Mouse (Mus musculus) cerebellum, adult 9-11 months (tissue): ENCODE results near the gene Ube2m.

ENCODE experiments used
- DNase-seq: peaks from one replicate; pipeline ENCODE4 v3.0.0; 2022

Ube2m gene

DNA sequence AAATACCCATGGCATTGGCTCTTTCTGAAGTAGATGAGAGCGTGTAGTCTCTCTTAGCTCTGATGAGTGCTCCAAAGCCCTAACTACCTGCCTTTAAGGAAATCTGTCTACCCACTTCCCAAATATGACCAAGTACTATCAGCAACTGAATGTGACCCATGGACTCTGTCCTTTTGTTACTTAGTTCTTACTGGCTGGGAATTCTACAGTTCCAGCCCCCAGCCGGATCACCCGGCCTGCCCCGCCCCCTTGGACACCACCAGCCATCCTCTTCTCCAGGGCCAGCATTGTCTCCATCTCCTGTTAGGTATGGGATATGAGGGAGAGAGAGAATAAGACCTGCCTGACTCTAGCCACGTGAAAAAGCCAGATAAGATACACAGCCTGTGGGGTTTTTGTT is 40.0 kb downstream of the Ube2m start, which contains the start of gene Slc27a5:
Gene Slc27a5, minus strand, starts transcription at position 140 of the 400 bp plus-strand sequence.
- DNase-seq = no peak

DNA sequence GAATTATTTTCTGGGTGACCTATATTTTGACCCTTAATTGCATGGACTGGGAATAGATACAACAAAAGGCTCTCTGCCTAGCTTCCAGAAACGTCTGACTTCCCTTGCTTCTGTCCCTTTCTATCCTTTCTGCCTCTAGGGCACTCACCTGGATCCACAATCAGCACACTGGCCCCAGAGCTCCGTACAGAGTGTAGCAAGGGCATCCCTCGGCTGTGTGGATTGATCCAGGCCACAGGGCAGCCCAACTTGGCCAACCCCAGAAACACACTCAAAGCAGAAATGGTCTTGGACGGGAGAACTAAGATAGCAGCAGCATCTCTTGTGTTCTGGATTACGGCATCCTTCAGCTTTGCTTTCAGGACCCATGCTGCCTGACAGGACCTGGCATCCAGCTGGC is 40.8 kb downstream of the Ube2m start:
- DNase-seq = no peak

DNA sequence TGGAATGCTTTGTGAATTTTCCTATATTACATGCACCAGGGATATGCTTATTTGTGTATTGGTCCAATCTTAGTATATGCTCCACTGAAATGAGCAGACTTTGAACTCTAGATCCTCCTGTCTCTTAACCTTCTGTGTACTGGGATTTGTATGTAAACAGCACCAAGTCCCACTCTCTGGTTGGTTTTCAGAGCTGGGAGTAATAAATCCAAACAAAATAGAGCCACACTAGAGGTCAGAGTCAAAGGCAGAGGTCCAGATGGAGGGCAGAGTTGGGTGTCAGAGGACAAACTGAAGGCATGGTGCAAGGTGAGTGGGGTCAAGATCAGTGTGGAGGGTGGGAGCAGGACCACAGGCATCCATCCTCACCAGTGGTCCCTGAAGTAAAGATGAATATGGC is 42.2 kb downstream of the Ube2m start:
- DNase-seq = no peak

DNA sequence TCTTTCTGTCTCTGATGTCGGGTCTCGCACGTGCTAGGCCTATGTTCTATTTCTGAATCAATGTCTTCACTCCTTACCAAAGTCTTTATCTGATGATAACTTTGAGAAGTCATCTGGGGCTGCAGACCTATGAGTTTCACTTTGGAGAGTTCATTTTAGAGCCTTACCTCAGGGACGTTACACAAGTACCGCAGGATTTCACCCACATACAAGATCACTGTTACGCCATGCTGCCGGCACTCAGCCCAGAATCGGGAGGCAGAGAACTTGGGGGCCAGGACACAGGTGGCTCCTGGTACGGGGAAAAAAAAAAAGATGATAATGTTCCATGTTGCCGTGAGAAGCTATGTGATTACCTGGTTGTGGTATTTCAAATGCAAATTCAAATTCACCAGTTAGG is 44.9 kb downstream of the Ube2m start:
- no peak for DNase-seq

DNA sequence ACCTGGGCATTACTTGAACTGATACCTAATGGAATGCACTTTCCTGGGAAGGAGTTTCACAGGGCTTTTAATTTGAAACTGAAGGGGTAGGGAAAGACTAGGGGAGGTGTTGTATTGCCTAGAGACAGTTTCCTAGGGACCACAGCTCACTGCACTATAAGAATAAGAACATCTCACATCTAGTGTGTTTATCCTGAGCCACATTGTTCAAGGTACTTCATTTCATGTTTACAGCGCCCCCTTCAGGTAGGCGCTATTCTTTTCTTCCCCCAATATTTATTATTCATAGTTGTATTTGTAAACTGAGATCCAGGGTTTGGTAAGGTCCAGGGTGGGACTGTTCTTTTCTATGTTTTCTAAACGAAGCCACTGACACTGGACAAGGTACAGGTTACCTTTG is 45.9 kb downstream of the Ube2m start:
- no peak for DNase-seq

DNA sequence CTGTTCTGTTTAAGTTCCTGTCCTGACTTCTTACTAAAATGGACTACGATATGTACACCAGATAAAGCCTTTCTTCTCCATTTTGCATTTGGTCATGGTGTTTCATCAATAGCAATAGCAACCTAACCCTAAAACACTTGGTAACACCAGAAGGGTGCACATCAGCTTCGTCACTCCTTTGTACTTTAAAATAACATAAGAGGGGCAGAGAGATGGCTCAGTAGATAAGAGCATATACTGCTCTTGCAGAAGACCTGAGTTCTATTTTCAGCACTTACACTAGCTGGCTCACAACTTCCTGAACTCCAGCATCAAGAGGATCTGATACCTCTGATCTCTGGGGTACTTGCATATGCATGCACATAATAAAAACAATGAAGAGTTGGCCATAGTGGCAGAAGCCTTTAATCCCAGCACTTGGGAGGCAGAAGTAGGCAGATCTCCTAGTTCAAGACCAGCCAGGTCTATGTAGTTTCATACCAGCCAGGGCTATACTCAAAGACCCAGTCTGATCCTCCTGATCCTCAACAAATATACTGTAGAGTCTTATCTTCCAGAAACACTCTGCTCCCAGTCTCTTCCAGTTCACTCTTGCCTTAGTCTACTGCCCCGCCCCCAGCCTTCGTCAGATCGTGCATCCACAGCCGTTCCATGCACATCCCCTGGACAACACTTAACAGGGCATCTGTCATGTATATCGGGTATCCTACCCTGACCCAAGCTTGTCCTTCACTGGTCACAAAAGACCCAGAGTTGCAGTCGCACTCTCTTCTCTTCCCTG is 50.5 kb downstream of the Ube2m start:
- DNase-seq = no peak

DNA sequence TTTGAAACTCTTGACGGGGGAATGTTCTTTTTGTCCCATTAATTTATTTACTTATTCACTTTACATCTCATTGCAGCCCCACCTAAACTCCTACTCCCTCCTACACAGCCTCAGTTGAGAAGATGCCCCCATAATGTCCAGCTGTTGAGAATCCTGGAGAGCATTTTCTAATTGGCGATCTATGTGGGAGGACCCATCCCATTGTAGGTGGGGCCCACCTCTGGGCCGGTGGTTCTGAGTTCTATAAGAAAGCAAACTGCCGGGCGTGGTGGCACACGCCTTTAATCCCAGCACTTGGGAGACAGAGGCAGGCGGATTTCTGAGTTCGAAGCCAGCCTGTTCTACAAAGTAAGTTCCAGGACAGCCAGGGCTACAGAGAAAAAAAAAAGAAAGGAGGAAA is 51.2 kb downstream of the Ube2m start:
- DNase-seq = no peak

DNA sequence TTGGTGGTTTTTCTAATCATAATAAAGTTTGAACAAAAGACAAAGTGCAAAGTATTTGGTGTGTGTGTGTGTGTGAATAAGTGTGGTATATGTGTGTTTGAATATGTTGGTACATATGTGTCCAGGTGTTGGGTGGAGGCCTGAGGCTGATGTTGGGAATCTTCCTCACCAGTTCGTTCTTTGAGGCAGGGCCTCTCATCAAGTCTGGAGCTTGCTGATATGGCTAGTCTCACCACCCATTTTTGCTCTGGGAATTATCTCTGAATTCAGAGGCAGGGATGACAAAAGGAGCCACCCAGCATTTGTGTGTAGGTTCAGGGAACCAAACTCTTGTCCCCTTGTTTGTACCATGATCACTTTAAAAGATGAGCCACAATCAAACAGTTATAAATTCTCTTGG is 52.4 kb downstream of the Ube2m start:
- no peak for DNase-seq
